Mouse (Mus musculus): Measurements from ENCODE around the gene Inpp5d. TPM values are rescaled to one million over a fixed set of nuclear protein-coding genes. Genes with fewer than 3 reads are reported as not detected.

Inpp5d gene
- polyA plus RNA-seq, 1 experiment = 36.0 TPM

DNA sequence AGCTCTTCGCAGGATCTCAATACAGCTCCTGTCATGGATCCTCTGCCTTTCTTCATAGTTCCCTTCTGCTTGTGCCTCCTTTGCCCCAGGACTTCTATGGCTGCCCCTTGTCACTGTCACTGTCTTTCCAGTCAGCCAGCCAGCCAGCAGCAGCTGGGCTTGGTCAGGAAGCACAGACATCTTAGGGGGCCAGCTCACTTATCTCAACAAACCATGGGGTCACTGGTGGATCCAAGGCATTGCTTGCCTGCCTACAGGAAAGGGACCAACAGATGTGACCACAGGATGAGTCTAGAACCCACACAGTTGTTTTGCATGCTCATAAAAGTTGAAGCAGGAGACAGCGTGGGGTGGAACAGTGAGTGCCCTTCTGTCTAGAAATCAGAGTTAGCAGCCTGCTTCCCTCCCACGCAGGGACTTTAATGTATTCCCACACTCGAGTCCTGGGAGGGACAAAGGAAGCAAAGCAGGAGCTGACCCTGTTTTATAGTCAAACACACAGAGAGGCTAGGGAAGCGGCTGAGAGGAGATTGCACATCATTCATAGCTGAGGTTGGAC, 79.9 kb downstream of the Inpp5d start:
- Histone ChIP-seq H3K27ac (ENCODE audit: insufficient read depth, low read depth, low read length) (no peak overlapping the region), H3K36me3 (ENCODE audit: control insufficient read depth, insufficient read depth, low read length) (0 out of 2 replicates have a peak, but pooled peaks cover 1% of the 10 kb centered on the region), H3K27me3 (ENCODE audit: control insufficient read depth, insufficient read depth, low read length) (no peaks in the 10 kb centered on the region), H3K4me3 (ENCODE audit: low read depth, low read length) (no peak overlapping the region), H3K4me1 (ENCODE audit: control insufficient read depth, insufficient read depth, insufficient read length, low read length) (no peaks in the 10 kb centered on the region)
- WGBS = 76% methylated on average over 5 of the region's 5 CpGs
- no peak for TF ChIP-seq POLR2A (IDR thresholded peaks at IDR 0.05; ENCODE audit: low read depth, low read length)
- TF ChIP-seq CTCF (IDR thresholded peaks at IDR 0.05; ENCODE audit: extremely low read depth, insufficient read length, insufficient replicate concordance, low read depth, low read length) = no peak

DNA sequence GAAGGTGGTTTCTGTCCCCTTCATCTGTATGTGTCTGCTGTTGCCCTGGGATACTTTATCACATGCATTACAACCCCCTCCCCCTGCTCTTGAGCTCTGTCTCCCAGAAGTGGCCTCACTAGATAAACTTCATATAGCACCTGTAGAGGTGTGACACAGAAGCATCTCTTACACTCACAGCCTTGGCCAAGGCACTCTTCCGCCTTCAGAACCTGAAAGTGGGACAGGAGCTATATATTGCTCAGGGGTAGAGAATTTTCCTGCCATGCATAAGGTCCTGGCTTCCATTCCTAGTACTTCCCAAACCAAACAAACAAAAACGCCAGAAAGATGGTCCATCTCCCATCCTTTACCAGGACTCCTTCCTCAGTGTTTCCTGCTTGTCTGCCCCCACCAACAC, 84.1 kb downstream of the Inpp5d start:
- Histone ChIP-seq H3K4me1 (ENCODE audit: control insufficient read depth, insufficient read depth, insufficient read length, low read length) (no peaks in the 10 kb centered on the region), H3K27ac (ENCODE audit: insufficient read depth, low read depth, low read length) (no peak overlapping the region), H3K36me3 (ENCODE audit: control insufficient read depth, insufficient read depth, low read length) (0 out of 2 replicates have a peak, but pooled peaks cover 1% of the 10 kb centered on the region), H3K27me3 (ENCODE audit: control insufficient read depth, insufficient read depth, low read length) (no peaks in the 10 kb centered on the region), H3K4me3 (ENCODE audit: low read depth, low read length) (no peak overlapping the region)
- TF ChIP-seq POLR2A (IDR thresholded peaks at IDR 0.05; ENCODE audit: low read depth, low read length) (no peak), CTCF (IDR thresholded peaks at IDR 0.05; ENCODE audit: extremely low read depth, insufficient read length, insufficient replicate concordance, low read depth, low read length) (no peak)
- WGBS = 63% methylated on average over 2 of the region's 2 CpGs

DNA sequence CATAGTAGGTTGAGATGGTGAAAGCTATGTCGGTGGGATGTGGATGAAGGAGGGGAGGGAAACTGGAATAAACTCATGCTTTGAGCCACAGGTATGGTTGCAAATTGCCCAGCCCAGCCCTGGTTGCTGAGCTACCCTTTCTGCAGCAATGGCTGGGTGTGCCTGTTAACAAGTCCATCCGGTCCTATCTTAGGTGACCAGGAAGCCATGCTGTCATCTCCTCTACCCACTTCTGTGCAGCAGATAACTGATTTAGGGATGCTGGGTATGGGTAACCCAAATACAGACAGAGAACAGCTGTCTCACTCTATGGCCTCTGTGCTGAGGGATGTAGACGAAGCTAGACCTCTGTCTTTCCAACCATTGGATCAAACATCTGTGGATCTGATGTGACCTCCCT, 86.2 kb downstream of the Inpp5d start:
- TF ChIP-seq POLR2A (IDR thresholded peaks at IDR 0.05; ENCODE audit: low read depth, low read length) (no peak), CTCF (IDR thresholded peaks at IDR 0.05; ENCODE audit: extremely low read depth, insufficient read length, insufficient replicate concordance, low read depth, low read length) (no peak)
- Histone ChIP-seq H3K4me1 (ENCODE audit: control insufficient read depth, insufficient read depth, insufficient read length, low read length) (no peaks in the 10 kb centered on the region), H3K4me3 (ENCODE audit: low read depth, low read length) (no peak overlapping the region), H3K27me3 (ENCODE audit: control insufficient read depth, insufficient read depth, low read length) (no peaks in the 10 kb centered on the region), H3K27ac (ENCODE audit: insufficient read depth, low read depth, low read length) (no peak overlapping the region), H3K36me3 (ENCODE audit: control insufficient read depth, insufficient read depth, low read length) (no peaks in the 10 kb centered on the region)
- 81% methylated on average over 3 of the region's 3 CpGs for WGBS

DNA sequence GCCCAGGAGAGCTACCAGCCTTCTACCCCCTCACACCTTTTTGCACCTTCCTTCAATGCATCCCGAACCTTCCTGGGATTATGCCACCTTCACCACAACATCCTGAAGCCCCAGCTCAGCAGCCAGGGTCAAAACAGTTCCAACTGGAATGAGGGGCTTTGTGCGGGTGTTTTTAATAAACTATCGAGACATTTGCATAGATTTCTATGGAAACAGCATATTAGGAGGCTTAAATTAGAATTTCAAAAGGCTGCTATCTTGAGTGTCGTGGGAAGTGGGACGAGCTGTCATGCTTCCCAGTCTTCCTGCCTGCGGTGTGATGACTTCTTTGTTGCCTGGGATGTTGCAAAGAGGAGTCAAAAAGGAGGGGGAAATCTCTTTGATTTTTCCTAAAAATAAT, 88.9 kb downstream of the Inpp5d start:
- no peak for TF ChIP-seq POLR2A (IDR thresholded peaks at IDR 0.05; ENCODE audit: low read depth, low read length)
- TF ChIP-seq CTCF (IDR thresholded peaks at IDR 0.05; ENCODE audit: extremely low read depth, insufficient read length, insufficient replicate concordance, low read depth, low read length) = no peak
- Histone ChIP-seq H3K4me3 (ENCODE audit: low read depth, low read length) (no peak overlapping the region), H3K36me3 (ENCODE audit: control insufficient read depth, insufficient read depth, low read length) (no peaks in the 10 kb centered on the region), H3K4me1 (ENCODE audit: control insufficient read depth, insufficient read depth, insufficient read length, low read length) (no peaks in the 10 kb centered on the region), H3K27me3 (ENCODE audit: control insufficient read depth, insufficient read depth, low read length) (no peaks in the 10 kb centered on the region), H3K27ac (ENCODE audit: insufficient read depth, low read depth, low read length) (no peak overlapping the region)
- 82% methylated on average over 6 of the region's 6 CpGs for WGBS

DNA sequence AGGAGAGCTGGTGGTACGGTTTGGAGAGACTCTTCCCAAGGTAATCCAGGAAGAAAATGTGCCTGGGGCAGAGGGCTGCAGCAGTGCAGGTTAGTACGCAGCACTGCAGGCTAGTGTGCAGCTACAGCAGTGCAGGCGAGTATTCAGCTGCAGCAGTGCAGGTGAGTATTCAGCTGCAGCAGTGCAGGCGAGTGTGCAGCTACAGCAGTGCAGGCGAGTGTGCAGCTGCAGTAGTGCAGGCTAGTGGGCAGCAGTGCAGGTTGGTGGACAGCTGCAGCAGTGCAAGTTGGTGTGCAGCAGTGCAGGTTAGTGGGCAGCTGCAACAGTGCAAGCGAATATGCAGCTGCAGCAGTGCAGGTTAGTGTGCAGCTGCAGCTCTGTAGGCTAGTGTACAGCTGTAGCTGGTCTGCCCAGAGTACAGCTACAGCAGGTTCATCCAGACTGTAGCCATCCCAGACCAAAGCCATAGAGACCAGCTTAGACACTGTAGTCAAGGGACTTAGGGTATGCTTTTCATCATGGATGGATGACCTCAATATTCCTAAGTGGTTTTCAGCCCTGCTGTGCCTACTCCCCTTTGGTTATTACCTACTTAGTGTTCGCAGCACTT, 89.7 kb downstream of the Inpp5d start:
- TF ChIP-seq CTCF (IDR thresholded peaks at IDR 0.05; ENCODE audit: extremely low read depth, insufficient read length, insufficient replicate concordance, low read depth, low read length) (no peak), POLR2A (IDR thresholded peaks at IDR 0.05; ENCODE audit: low read depth, low read length) (no peak)
- no peak overlapping the region for H3K27ac ChIP-seq (ENCODE audit: insufficient read depth, low read depth, low read length)
- WGBS = 83% methylated on average over 7 of the region's 7 CpGs
- H3K27me3 ChIP-seq (ENCODE audit: control insufficient read depth, insufficient read depth, low read length) = no peaks in the 10 kb centered on the region
- H3K4me3 ChIP-seq (ENCODE audit: low read depth, low read length) = no peak overlapping the region
- H3K4me1 ChIP-seq (ENCODE audit: control insufficient read depth, insufficient read depth, insufficient read length, low read length) = no peaks in the 10 kb centered on the region
- H3K36me3 ChIP-seq (ENCODE audit: control insufficient read depth, insufficient read depth, low read length) = no peaks in the 10 kb centered on the region

DNA sequence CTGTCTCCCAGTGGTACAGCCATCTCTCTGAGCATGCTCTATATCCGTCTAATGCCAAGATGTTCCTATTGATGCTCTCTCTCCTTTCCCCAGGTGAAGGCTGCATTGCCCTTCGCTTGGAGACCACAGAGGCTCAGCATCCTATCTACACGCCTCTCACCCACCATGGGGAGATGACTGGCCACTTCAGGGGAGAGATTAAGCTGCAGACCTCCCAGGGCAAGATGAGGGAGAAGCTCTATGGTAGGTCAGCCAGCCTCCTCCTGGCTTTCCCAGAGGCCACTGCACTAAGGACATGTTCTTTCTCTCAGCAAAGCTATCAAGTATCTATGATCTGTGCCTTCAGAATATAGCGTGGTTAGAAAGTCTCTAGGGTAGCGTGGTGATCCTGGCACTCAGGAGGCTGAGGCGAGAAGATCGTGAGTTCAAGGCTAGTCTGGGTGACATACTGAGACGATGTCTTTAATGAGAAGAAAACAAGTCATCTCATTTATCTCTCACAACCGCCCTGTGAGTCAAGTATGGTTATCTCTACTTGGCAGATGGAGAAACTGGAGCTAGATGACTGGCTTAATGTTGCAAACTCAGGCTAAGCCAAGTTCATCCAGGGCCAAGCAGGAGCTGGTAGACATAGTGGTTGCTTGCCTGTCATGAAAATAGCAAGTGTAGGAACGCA, 92.0 kb downstream of the Inpp5d start:
- Histone ChIP-seq H3K4me3 (ENCODE audit: low read depth, low read length) (no peak overlapping the region), H3K36me3 (ENCODE audit: control insufficient read depth, insufficient read depth, low read length) (no peaks in the 10 kb centered on the region), H3K27ac (ENCODE audit: insufficient read depth, low read depth, low read length) (no peak overlapping the region), H3K4me1 (ENCODE audit: control insufficient read depth, insufficient read depth, insufficient read length, low read length) (no peaks in the 10 kb centered on the region), H3K27me3 (ENCODE audit: control insufficient read depth, insufficient read depth, low read length) (no peaks in the 10 kb centered on the region)
- TF ChIP-seq POLR2A (IDR thresholded peaks at IDR 0.05; ENCODE audit: low read depth, low read length) = no peak
- no peak for TF ChIP-seq CTCF (IDR thresholded peaks at IDR 0.05; ENCODE audit: extremely low read depth, insufficient read length, insufficient replicate concordance, low read depth, low read length)
- whole genome bisulfite sequencing = 81% methylated on average over 10 of the region's 10 CpGs

DNA sequence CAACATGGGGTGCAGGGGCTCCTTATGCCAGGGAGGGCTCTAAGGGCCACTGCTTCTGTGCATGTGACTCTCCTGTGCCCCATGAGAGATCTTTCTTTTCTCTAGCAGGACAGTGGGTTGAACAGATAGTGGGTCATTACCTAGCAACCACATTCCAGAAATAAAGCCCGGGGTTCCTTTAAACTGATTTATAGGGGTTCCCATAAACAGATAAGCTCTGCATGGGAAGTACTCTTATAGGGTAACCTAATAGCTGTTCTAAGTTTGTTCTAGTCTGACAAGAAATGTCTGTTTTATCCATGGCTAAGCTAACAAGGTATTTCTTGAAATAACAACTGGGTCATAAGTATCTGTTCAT, 92.5 kb downstream of the Inpp5d start:
- no peak overlapping the region for H3K27ac ChIP-seq (ENCODE audit: insufficient read depth, low read depth, low read length)
- no peaks in the 10 kb centered on the region for H3K36me3 ChIP-seq (ENCODE audit: control insufficient read depth, insufficient read depth, low read length)
- no peak for TF ChIP-seq POLR2A (IDR thresholded peaks at IDR 0.05; ENCODE audit: low read depth, low read length)
- TF ChIP-seq CTCF (IDR thresholded peaks at IDR 0.05; ENCODE audit: extremely low read depth, insufficient read length, insufficient replicate concordance, low read depth, low read length) = no peak

More for the DNA sequence above, 92.5 kb downstream of the Inpp5d start:
- no peak overlapping the region for H3K4me3 ChIP-seq (ENCODE audit: low read depth, low read length)
- H3K27me3 ChIP-seq (ENCODE audit: control insufficient read depth, insufficient read depth, low read length) = no peaks in the 10 kb centered on the region
- WGBS = 51% methylated on average over 1 of the region's 1 CpGs
- H3K4me1 ChIP-seq (ENCODE audit: control insufficient read depth, insufficient read depth, insufficient read length, low read length) = no peaks in the 10 kb centered on the region
